Mouse (Mus musculus): ENCODE data around the gene Ipo11.
"Not testable (repeated sequence)": the region's sequence is repeated elsewhere in the genome, so short reads cannot be mapped to it uniquely, and the experiment has no call there.

- TF ChIP-seq POLR2A (IDR thresholded peaks at IDR 0.05; ENCODE audit: borderline replicate concordance, extremely low read depth, low read depth, low read length); CTCF (IDR thresholded peaks at IDR 0.05; ENCODE audit: insufficient read depth, low read length): not testable (repeated sequence)
Measured at GRCm38 (mm10) chr13:106925921-106926320, 10.8 kb downstream of the Ipo11 start.
